Mouse (Mus musculus): ENCODE measurements around the gene 4930402H24Rik.

DNA sequence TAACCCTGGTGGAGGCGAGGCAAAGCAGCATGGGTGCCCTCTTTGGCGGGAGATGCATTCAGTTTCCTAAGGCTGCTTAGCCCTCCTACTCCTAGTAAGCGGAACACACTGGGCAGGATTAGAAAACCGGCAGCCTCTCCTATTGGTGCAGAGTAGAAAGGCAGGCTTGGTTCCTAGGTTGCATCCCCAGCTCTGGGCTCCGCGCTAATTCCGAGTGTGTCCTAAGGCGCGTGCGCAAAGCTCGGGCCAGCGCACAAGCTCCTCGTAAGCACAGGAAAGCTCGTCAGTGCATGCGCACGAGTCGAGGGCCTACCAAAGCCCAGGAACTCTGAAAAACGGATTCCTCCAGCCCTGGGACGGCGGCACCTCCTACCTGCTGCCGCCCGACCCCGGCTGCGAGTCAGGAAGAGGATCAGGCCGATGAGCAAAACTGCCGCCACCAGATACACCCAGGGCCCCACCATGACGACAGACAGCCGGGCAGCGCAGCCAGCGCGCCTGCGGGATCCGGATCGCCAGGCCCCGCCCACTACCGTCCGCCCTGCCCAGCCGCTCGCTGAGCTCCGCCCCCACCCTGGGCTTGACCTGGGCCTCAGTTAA lies 242.0 kb downstream of the 4930402H24Rik start, which contains the start of gene Ddrgk1:
- TF ChIP-seq GATA1 (IDR thresholded peaks at IDR 0.05; ENCODE audit: borderline replicate concordance, low read length): no peak
- TF ChIP-seq CTCF (IDR thresholded peaks at IDR 0.05; ENCODE audit: low read depth, low read length): no peak
- no peak for TF ChIP-seq POLR2AphosphoS5 (IDR thresholded peaks at IDR 0.05; ENCODE audit: insufficient replicate concordance, low read depth, low read length)
